Mouse (Mus musculus): ENCODE data around the gene Odf3l2. TPM values are rescaled to one million over a fixed set of nuclear protein-coding genes. Genes with fewer than 3 reads are reported as not detected.

Gene Odf3l2
- total RNA-seq (2021), result 10 to 100 TPM; 55.1 to 58.1 TPM
- long read RNA-seq, experiment 1, transcript Odf3l2-201 (4 exons, 1,248 nt), result major isoform, 64 of 79 reads
- long read RNA-seq, experiment 1, partial matches to known transcripts, result 0 of 79 reads
- long read RNA-seq, experiment 1, other reads (novel, unspliced or antisense), result 15 of 79 reads
- long read RNA-seq, experiment 2, transcript Odf3l2-201 (4 exons, 1,248 nt), result major isoform, 58 of 69 reads
- long read RNA-seq, experiment 2, partial matches to known transcripts, result 0 of 69 reads
- long read RNA-seq, experiment 2, other reads (novel, unspliced or antisense), result 11 of 69 reads

DNA sequence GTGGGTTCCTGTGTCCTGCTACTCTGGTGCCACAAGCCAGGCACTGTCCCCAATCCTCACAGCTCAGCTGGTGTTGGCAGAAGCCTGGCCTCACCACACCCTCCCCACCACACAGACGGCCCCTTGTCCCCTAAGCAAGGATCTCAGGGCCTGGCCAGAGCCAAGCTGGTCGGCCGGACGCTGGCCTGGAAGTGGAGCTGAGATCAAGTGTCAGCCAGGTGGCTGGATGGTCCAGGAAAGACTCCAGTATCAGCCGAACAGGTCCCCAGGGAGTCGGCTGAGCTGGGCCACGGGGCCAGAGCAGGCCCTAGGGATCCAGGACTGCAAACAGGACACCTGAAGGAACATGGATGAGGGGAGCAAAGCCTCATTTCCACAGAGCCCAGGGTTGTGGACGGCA, at the start of gene Odf3l2:
Gene Odf3l2 (minus strand): TSS at position 28 of the 400 bp plus-strand sequence.
- DNase-seq, result peak; percentile 53 to 72
- intact Hi-C loops (cut with DNase I), result no loop called here

DNA sequence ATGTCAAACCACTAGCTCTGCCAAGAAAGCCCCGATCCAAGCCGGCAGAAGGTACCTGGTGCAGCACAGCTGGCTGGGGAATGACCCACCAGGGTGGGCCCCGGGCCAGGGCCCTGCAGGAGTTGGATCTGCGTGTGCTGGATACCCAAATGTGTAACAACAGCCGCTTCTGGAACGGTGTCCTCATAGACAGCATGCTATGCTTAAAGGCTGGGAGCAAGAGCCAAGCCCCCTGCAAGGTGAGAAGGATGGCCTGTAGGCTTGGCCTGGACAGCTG, 48.8 kb upstream of the Odf3l2 start:
- intact Hi-C loops (cut with DNase I), result no loop called here
- no peak for DNase-seq

- intact Hi-C loops (cut with DNase I), result no loop called here
- no peak for DNase-seq
Measured at GRCm38 (mm10) chr10:79693580-79694378, 48.2 kb upstream of the Odf3l2 start.

- no peak for DNase-seq
- intact Hi-C loops (cut with DNase I), result no loop called here
Measured at GRCm38 (mm10) chr10:79691986-79692548, 46.5 kb upstream of the Odf3l2 start.

DNA sequence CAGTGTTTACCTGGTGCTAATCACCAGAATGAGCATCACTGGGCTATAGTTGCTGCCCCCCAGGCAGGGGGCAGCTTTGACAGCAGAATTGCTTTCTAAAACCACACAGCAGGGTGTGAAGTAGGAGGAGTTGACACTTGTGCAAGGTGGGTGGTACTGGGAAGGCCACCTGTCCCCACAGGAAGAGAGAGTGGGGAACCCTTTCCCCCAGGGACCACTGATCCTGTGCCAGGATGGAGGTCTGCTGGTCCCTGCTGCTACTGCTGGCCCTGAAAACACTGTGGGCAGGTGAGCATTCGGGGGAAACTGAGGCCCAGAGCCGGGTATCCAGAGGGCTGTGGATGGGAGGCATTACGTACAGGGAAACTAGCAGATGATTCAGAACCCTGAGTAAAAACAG, 43.6 kb upstream of the Odf3l2 start:
- intact Hi-C loops (cut with DNase I), result no loop called here
- DNase-seq, result no peak

DNA sequence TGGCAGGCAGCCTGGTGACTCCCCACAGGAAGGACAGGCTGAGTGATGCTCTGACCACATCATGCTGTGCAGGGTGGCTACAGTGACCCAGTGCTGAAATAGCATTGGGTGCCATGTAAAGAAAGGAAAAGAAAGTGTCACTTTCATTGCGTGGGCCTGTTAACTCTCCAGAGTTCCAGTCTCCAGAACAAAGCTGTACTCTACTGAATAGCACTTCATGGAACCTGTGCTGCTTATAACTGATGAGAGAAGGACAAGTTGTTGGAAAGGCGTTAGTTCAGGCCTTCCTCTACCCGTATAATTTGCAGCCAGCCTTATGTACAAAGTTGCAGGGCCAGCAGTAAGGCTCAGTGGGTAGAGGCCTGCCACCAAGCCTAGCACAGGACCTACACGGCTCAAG, 43.2 kb upstream of the Odf3l2 start, which contains the start of gene Gzmm:
Gene Gzmm (plus strand): TSS at position 301 of the 400 bp plus-strand sequence.
- intact Hi-C loops (cut with DNase I), result no loop called here
- no peak for DNase-seq

DNA sequence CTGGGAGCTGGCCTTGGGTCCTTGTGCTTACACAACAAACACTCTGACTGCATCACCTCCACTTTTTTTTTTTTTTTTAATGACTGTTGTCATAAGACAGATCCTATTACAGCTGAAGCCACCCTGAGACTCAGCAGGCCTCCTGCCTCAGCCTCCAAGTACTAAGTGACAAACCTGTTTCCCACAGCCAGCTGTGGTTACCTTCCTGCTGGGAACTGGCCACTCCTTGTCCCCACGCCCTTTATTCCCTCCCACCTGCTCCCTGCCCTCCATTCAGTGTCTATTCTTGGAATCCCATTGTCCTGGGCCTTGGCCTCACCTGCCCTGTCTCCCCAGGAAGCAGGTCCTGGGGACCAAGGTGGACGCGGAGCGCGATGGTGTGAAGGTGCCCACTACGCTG, 42.0 kb upstream of the Odf3l2 start:
- intact Hi-C loops (cut with DNase I), result no loop called here
- no peak for DNase-seq

- intact Hi-C loops (cut with DNase I), result no loop called here
- no peak for DNase-seq
Measured at GRCm38 (mm10) chr10:79686691-79687090, 41.2 kb upstream of the Odf3l2 start.

DNA sequence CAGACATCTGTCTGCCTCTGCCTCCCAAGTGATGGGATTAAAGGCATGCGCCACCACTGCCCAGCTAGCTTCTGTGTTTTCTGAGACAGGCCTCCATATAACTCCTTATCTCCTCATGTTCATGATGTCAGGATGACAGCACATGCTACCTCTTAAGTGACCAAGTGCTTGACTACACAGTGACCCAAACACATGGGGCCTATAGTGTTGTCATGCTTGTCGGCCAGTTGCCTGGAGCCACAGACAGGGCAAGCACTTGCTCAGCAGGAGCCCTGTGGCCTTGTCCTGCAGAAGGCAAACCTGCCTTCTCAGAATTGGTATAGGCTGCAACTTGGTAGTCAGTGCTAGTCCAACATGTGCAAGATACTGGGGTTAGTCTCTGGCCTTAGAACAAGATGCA, 40.7 kb upstream of the Odf3l2 start:
- intact Hi-C loops (cut with DNase I), result no loop called here

DNA sequence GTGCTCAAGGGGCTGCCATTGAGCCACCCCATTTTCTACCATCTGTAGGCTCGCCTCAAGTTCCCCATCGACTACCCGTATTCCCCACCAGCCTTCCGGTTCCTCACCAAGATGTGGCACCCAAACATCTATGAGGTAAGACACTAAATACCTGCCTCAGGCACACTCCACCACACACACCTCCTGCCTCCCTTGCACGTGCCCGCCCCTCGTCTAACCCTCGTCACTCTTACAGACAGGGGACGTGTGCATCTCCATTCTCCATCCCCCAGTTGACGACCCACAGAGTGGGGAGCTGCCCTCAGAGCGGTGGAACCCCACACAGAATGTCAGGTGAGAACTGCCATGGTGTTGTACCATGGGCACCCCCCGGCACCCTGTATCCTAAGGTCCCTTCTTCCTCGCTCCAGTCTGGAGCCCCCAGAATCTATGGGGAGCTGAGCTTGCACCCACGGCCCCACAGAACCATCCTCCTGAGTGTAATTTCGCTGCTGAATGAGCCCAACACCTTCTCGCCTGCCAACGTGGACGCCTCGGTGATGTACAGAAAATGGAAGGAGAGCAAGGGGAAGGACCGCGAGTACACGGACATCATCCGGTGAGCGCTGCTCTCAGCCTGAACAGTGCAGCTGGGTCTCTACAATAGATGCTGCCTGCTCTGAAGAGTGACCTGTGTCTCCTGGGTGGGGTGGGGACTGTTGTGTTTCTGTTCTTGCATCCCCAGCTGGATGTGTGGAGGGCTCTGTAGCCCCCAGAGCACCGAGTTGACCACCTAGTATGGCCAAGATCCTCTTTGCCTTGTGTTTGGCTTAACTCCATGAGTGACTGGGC, 39.4 kb upstream of the Odf3l2 start:
- no peak for DNase-seq
- intact Hi-C loops (cut with DNase I), result no loop called here

More for the DNA sequence above, 40.7 kb upstream of the Odf3l2 start:
- DNase-seq, result no peak

- DNase-seq, result peak; percentile 60 to 66
Measured at GRCm38 (mm10) chr10:79683726-79684640, 38.4 kb upstream of the Odf3l2 start.

GRCm38 (mm10) chr10:79682916-79683582, 37.5 kb upstream of the Odf3l2 start:
- peak; percentile 56 to 66 for DNase-seq
- intact Hi-C loops (cut with DNase I), result no loop called here

More at GRCm38 (mm10) chr10:79683726-79684640, 38.4 kb upstream of the Odf3l2 start:
- intact Hi-C loops (cut with DNase I), result no loop called here

- intact Hi-C loops (cut with DNase I), result no loop called here
Measured at GRCm38 (mm10) chr10:79682551-79682915, 37.0 kb upstream of the Odf3l2 start.

DNA sequence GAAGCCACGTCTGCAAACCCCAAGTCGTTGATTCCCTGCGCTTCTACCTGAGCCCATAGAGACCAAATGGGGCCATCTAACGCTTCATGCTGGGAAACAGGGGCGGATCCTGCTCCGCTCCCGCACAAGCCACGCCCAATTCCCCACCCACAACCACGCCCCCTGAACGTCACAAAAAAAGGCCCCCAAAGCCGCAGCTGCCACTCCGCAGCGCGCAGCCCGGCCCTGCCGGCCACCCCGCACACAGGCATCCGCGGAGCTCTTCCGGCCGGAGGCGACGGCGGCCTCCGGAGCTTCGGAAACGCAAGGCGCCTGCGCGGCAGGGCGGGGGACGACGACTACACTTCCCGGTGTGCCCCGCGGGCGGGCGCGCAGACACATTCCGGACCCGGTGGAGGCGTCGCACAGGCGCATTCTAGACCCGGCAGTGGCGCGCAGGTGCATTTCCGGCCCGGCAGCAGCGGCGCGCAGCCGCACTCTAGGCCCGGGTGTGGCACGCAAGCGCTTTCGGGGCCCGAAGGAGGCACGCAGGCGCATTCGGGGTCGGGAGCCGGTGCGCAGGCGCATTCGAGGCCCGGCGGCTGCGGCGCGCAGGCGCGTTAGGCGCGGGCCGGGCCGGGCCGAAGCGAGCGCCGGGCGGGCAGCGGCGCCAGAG, 36.2 kb upstream of the Odf3l2 start, which contains the start of gene Cdc34:
Gene Cdc34 (plus strand): TSS at position 605 of the 655 bp plus-strand sequence.
- intact Hi-C loops (cut with DNase I), result no loop called here
- DNase-seq, result peak; percentile 99

More at GRCm38 (mm10) chr10:79682551-79682915, 37.0 kb upstream of the Odf3l2 start:
- DNase-seq, result no peak

DNA sequence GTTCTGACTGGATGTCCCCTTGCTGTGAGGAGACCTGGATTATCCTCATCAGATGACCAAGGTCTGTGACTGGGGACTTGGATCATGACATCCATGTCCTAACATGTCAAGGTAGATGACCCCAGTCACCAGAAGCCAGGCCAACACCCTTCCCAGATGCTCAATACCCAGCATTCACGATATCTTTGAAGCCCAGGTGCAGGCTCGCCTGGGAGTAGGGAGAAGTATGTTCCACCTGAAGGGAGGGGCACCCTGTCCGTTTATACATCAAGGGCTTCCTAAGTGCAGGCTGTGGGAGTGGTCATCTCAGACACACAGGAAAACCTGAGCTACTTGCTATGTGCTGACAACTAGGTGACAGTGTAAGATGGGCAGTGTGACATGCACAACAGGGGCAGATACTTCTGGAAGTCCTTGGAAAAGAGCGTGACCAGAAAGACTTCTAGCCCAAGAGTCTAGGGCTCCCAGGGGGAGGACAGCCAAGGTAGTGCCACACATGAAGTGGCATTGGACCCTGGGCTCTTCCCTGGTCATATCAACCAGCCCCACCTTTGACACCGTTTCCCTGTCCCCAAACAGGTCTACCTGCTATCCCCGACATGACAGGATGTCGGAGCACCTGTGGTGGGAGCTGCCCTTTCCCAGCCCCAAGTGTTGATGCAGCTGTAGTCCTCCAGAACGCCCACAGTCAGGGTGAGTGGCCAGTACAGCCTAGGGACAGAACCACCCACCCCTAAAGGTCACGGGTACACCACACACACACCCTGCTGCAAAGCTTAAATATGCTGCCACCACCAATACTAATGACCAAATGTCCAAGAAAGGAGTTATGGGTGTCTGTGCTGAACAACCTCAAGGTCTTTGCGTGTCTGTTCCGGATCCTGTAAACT, 35.3 kb upstream of the Odf3l2 start:
- DNase-seq, result no peak
- intact Hi-C loops (cut with DNase I), result no loop called here

GRCm38 (mm10) chr10:79675346-79676035, 30.0 kb upstream of the Odf3l2 start:
- intact Hi-C loops (cut with DNase I), result no loop called here
- DNase-seq, result no peak

GRCm38 (mm10) chr10:79673054-79673453, 27.5 kb upstream of the Odf3l2 start:
- intact Hi-C loops (cut with DNase I), result no loop called here
- no peak for DNase-seq

All from gastrocnemius, postnatal 36 days (tissue).